Mouse (Mus musculus) CH12F3 (cell line): ENCODE results near the gene Ints5.
"Not testable (repeated sequence)": the region's sequence is repeated elsewhere in the genome, so short reads cannot be mapped to it uniquely, and the experiment has no call there.

Experiments used
- in situ Hi-C: fragments of 300-500 bp; cut with MboI; formaldehyde crosslinking; loops from 2 replicates; pipeline ENCODE4 v1.14.3; 2020; ENCODE audit warnings: low sequenced_read_pairs

Ints5 gene

GRCm38 (mm10) chr19:8886916-8887584, 5.8 kb upstream of the Ints5 start:
- in situ Hi-C loops = no loop called here

- in situ Hi-C loops = no loop called here
These were observed 5.0 kb upstream of the Ints5 start for GRCm38 (mm10) chr19:8887585-8888463.

- in situ Hi-C loops = no loop called here
These were observed 4.1 kb upstream of the Ints5 start, which contains the start of the genes 1810009A15Rik and Gm49416 for GRCm38 (mm10) chr19:8888511-8889385. Gene 1810009A15Rik, plus strand, starts transcription at chr19:8888853. Gene Gm49416, plus strand, starts transcription at chr19:8888926.

GRCm38 (mm10) chr19:8895397-8895960, 2.7 kb downstream of the Ints5 start:
- in situ Hi-C loops = no loop called here

- in situ Hi-C loops = not testable (repeated sequence)
These were observed 3.4 kb downstream of the Ints5 start for GRCm38 (mm10) chr19:8896231-8896630.

- in situ Hi-C loops = not testable (repeated sequence)
These were observed 4.5 kb downstream of the Ints5 start for GRCm38 (mm10) chr19:8897211-8897864.

GRCm38 (mm10) chr19:8897865-8898495, 5.2 kb downstream of the Ints5 start, which contains the start of gene Ganab:
Gene Ganab, plus strand, starts transcription at chr19:8898071.
- in situ Hi-C loops = no loop called here

- in situ Hi-C loops = no loop called here
These were observed 5.8 kb downstream of the Ints5 start for GRCm38 (mm10) chr19:8898576-8898975.

GRCm38 (mm10) chr19:8899079-8899478, 6.3 kb downstream of the Ints5 start:
- in situ Hi-C loops = no loop called here

GRCm38 (mm10) chr19:8903412-8903811, 10.6 kb downstream of the Ints5 start:
- in situ Hi-C loops = no loop called here

GRCm38 (mm10) chr19:8908531-8908930, 15.7 kb downstream of the Ints5 start:
- in situ Hi-C loops = no loop called here

GRCm38 (mm10) chr19:8911810-8912209, 19.0 kb downstream of the Ints5 start:
- in situ Hi-C loops = no loop called here

- in situ Hi-C loops = no loop called here
These were observed 21.4 kb downstream of the Ints5 start for GRCm38 (mm10) chr19:8914212-8914611.

GRCm38 (mm10) chr19:8919000-8919399, 26.2 kb downstream of the Ints5 start:
- in situ Hi-C loops = no loop called here

- in situ Hi-C loops = no loop called here
These were observed 26.9 kb downstream of the Ints5 start for GRCm38 (mm10) chr19:8919684-8920072.

- in situ Hi-C loops = no loop called here
These were observed 27.4 kb downstream of the Ints5 start, which contains the start of gene B3gat3 for GRCm38 (mm10) chr19:8920073-8920736. Gene B3gat3, plus strand, starts transcription at chr19:8920374.

GRCm38 (mm10) chr19:8920836-8921291, 28.1 kb downstream of the Ints5 start:
- in situ Hi-C loops = no loop called here

GRCm38 (mm10) chr19:8921741-8922140, 28.9 kb downstream of the Ints5 start:
- in situ Hi-C loops = no loop called here

GRCm38 (mm10) chr19:8926766-8927165, 34.0 kb downstream of the Ints5 start:
- in situ Hi-C loops = no loop called here
